Mouse (Mus musculus): ENCODE measurements at regions not wholly inside any gene's neighbourhood (a gene's known extent, or its start where the extent isn't known, plus 50 kb on each side); places are given as distances from the start of the nearest gene placed in this dataset.

DNA sequence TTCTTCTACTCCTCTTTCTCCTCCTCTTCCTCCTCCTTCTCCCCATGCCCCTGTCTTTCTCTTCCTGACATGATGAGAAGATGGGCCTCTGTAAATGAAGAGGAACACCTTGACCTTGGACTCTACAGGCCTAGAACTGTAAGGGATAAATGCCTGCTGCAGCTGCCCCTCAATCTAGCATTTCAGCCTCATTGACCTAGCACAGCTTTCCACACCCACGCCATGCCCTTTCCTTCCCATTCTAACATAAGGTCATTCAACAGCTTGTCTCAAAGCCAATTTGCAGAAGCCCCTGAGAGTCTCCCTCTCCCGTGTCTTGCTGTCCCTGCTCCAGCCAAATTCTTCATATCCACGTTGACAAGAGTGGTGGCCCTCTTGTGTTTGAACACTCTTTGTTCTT is 63.8 kb upstream of the Dscam start:
- no peak for DNase-seq

DNA sequence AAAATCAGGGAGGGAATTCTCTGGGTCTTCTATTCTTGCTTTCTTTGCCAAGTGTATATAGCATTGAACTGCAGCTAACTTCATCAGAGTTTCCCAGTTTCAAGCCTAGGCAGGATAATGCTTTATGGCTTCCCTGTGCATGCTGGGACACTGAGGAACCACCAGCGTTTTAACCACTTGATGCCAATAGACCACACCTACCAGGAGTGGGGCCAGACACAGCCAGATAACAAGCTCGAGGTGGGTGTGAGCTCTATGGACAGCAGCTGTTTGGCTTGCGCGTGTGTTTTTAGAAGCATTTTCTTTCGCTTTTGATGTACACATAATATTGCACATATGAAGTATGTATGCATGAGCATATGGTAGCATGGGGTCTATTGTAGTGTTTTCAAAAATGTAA is 69.1 kb upstream of the Dscam start:
- DNase-seq, result no peak

DNA sequence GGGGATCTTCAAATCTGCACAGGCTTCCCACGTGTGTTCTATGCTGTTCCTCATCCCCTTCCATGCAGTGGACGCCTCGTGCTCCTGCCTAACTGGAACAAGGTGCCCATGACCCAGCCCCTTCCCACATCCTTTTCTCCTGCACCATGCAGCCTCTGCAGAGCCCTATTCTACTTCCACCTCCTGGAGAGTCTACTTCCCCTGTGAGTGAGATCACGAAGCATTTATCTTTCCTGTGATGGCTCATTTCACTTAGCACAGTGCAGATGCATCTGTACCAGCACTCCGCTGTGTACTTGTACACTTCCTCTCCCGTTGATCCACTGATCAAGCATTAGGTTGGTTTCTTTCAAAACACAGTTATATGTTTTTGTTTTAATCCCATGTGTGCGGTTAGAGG is 69.5 kb upstream of the Dscam start:
- no peak for DNase-seq

DNA sequence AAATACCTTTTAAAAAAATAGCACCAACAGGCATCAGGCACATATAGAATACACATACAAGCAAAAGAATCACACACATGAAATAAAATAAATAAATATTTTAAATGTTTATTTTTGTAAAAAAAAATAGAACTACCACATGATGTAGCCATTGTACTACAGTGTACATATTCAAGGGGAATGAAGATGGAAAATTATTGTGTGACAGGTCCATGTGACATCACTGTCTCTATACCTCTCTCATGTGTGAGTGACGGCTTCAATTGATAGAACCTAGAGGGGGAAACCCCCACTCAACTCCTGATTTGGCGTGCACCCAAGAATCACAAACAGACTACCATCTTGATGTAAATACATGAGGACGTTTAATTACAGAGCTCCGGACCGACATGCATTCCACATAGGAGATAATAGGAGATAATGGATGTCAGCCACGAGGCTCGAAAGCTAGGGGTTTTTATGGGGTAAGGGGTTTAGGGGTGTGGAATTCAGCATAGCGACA is 70.4 kb upstream of the Dscam start:
- no peak for DNase-seq

DNA sequence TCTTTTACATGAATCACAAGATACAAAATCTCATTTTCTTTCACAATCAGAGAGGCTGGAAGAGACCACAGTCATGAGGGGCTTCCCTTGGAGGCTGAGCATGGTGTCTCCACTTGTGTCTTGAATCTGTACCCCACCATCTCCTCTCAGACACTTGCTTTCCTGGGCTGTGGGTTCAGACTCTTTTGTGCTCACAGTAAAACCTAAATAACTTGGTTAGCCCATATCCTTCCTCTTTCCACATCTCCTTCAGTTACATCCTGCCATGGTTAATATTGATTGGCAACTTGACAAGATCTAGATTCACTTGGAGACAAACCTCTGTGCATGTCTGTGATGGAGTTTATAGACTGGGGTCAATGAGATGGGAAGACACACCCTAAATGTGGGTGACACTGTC is 71.1 kb upstream of the Dscam start:
- DNase-seq, result no peak

DNA sequence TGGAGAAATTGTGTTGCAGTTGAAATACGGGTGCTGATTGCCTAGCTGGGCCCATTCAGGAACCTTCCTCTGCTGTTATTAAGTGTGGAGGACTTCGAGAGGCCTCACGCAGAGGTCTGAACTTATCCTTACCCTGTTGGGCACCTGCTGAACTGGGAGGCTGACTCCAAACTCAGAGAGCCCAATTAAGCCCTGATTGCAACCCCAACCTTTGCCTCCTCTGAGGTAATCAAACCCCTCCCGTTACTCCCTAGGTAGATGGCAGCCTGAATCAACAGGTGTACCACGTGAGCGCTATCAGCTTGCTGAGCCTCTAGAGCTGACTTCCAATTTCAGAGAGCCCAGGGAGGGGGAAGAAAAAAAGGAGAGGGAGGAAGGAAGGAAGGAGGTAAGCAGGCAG is 79.9 kb upstream of the Dscam start:
- no peak for DNase-seq

DNA sequence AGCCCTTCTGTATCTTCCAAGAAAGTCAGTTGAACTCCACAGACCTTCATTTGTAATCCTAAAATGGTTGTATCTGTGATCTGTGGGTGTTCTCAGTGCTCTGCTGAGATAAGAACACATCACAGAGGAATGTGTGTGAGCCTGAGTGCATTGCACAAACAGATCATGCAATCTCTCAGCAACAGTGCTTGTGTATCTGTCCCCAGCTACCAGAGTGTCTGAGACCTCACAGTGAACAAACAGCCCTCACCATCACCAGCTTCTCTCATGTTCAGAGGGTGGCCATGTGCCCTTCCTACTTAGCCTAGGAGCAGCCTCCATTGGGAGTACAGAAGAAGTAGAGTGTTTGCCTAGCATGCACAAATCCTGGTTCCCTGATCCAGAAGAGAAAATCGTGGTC is 82.0 kb upstream of the Dscam start:
- DNase-seq, result no peak

DNA sequence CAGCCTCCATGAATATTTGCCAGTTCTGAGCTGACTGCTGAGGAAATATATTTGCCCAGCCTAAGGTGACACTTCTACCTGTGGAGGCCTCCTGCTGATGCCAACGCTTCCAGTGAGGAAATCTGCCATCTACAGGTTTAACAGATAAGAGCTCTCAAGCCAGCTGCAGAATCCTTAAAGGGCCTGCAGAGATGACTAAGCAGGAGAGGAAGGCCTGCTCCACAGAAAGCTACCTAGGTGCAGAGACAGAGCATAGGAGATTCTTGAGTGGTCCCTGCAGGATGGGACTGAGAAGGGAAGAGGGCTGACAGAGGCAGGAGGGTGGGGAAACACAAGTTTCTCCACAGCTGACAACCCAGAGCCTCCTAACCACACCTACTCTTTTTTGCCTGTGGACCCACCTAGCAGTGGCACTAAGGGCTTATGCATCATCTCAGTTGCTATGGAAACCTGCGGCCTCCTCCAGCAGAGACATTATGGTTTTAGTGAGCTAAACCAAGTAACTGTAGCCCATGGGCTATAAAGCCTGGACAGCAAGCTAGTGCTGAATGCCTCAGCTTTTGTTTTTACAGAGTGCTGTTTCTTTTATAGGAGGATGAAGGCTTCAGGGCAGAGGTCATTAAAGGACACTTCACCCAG is 82.6 kb upstream of the Dscam start:
- no peak for DNase-seq

DNA sequence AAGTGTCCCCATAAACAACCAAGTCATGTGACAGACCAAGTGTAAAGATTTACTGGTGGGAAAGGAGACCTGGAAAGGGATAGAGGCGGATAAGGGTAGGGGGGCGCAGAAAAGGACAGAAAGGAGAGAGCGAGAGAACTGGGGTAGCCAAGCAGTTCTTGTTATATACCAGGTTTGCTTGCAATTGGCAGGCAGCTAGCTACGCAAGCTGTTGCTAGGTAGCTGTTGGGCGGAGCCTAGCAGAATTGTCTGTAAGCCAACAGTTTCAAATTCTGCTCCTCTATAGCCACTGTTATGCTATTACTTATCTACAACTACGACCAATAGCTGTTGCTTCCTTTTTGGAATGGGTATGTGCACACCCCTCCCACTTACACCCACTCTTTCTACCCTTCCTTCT is 88.3 kb upstream of the Dscam start:
- DNase-seq, result peak; percentile 11

DNA sequence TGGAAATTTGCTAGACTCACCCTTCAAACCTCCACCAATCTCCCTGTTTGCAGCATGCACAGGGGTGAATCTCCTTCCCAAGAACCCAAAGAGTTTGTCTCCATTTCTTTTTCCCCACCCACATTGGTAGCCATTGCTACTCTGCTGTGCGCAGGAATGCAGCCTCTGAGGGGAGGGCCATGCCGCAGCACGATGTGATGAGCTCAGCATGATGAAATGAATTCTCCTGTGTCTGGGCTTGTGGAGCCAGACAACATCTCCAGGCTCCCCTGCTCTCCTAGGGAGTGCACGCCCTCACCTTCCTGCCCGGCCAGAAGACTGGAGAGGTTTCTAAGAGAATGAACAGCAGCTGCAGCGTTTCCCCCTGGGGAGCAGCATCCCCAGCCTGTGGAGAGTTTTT is 92.9 kb upstream of the Dscam start:
- no peak for DNase-seq

DNA sequence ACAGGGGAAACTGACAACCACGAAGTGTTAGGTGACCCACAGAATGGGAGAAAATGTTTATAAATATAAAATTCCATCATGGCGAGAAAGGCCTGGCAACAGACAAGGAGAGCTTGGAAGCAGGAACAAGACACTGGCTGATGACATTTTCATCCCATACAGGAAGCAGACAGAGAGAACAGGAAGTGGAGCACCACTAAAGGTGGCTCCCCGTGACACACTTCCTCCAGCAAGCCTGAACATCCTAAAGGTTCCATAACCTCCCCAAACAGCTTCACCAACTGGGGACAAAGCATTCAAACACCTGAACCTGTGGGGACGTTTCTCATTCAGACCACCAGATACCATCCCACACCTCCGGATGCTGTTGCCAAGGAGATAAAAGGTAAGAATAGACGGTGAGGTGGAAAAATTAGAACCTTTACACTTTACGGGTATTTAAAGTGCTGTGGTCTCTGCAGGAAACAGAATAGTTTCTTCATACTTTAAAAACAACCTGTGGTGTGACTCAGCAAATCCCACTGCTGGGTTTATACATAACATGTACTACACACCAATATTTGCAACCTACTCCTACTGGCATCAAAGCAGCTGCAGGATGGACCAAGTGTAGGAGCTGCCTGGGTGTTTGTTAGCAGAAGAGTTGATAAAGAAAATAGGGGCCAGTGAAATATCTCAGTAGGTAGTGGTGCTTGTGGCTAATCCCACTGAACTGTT is 86.0 kb upstream of the Bace2 start:
- no peak for DNase-seq

DNA sequence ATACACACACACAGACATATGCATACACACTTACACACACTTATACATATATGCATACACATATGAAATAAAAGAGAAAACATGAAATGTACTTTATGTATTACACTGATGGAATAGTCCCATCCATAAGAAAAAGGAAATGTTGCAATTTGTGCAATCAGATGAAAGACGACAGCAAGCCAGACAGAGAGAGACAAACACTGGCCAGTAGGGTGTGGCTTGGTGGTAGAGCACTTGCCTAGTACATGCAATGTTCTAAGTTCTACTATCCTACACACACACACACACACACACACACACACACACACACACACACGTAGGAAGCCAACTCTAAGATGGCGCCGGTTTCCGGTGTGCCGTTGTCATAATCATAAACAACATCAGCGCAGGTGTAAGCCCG is 85.3 kb upstream of the Bace2 start:
- no peak for DNase-seq

DNA sequence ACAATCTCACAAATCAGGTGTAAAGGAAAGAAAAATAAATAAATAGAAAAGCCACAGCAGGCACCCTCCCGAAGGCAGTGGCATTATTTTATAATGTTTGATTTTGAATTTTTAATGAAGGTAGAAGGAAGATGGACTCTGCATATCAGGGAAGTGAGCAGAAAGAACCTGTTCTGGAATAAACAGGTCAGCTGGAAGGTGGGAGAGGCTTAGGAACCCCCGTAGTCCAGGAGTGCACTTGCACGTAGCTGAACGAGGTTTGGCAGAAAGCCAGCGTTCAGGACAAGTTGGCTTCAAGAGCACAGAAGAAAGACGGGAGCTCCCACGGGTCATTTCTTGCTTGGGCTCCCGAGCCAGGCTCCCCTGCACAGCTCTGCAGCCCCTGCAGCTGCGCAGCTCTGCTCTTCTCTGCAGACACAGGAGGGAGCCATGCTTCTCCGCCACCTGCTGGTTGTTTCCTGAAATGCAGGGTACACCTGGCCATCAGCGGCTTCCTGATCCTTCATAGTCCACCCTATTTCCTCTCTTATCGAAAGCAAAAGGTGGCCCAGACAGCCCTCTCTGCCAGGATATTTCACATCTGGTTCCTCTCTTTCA is 84.4 kb upstream of the Bace2 start:
- DNase-seq, result peak; percentile 82

DNA sequence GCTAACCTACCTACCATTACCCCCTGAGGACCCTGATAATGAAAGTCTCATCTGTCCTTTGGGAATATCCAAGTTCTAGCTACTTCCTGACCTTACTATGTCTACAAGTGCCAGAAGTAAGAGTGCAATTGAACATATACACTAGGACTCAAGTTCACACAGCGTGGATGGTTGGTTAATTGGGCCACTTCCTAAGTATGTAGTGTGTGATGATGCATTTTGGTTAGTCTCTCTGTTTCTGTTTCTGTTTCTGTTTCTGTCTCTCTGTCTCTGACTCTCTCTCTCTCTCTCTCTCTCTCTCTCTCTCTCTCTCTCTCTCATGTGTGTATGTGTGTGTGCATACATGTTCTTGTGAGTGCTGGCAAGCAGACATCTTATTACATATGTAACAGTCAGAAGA is 77.6 kb upstream of the Bace2 start:
- DNase-seq, result no peak

DNA sequence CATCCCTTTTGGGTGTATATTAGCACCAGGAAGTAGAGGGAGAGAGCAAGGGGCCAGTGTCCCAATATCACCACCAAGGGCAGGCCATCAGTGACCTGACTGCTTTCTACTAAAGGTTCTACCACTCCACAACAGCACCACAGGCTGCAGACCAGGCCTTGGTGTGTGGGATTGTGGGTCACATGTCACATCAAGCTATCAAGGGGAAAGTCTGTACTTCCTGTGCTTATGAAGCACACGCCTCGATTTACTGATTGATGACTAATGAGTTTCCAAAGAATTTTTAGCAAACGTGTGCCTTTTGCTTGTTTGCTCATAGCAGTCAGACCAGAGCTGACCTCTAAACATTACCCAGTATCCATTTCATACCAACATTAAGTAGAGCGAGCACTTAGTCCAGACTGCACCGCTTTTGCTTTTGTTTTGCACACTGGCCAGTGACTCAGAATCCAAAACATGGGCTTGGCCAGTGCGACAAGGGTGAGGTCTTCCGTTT is 74.9 kb upstream of the Bace2 start:
- no peak for DNase-seq

DNA sequence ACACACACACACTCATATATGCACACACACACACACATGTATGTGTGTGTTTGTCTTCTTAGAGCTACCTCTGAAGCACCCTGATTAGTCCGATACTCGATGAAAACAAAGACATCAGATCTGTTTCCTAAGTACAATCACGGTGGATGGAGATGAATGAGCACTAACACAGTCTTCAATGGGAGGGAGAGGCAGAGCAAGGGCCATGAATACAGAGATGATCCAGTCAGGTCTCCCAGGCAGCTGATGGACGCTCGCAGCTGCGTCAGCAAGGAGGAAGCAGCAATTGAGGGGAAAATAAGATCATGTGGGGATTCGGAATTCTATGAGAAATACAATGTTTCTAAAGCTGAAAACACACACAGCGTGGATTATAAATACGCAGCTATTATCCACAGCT is 73.6 kb upstream of the Bace2 start:
- DNase-seq, result no peak

DNA sequence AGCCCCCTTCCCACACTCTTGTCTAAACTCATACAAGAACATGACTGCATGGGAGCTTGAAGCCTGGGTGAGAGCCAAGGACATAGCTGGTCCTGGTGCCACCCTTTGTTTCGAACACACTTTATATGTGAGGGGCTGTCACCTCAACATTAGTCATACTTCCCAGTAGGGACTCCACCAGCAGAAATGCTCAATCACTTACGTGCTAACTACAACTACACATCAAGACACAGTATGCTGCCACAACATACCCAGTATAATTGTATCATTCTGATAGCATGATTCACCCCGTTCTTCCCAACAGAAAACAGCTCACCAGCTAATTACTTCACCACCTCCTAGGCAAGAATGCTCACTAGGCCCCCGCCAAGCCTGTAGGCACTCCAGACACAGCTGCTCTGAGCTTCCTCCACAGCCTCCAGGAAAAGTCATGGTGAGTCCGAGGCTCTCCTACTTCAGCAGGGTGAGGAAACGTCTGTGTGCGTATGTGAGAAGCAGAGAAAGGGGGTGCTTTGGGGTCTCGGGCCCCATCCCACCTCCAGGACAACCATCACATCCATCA is 70.6 kb upstream of the Bace2 start:
- no peak for DNase-seq

DNA sequence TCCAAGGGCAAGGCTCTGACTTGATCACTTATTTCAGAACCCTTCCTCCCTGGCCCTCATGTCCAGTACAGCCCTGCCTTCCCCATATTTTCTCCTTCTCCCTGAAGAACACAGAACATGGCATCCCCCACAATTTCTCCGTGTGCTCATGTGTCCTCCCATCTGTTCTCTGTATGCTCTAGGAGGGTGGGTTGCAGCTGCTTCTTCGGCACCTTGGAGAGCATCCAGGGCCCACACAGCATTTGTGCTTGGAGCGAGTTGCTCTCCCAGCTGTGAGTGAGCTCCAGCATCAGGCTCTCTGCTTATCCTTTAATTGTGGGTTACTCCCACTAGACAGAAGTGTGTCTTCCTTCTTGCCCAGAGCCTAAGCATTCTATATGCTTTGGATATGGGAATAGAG is 69.8 kb upstream of the Bace2 start:
- no peak for DNase-seq

DNA sequence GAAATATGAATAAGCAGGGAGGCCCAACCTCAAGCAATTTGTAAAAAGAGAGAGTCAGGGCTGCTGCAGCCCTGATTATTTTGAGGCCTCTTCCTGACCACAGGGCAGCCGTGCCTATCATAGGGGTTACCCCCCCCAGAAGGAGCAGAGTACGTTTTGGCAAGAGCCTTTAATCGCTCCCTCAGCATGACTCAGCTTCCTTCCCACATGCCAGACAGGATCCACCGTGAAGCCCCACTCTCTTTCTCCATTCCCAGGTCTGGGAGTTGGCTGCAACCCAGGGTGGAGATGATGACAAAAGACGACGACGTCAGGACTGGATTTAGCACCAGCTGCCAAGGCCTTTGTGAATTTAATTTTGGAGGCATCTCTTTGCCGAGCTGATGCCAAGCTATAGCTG is 67.9 kb upstream of the Bace2 start:
- DNase-seq, result peak; percentile 62

DNA sequence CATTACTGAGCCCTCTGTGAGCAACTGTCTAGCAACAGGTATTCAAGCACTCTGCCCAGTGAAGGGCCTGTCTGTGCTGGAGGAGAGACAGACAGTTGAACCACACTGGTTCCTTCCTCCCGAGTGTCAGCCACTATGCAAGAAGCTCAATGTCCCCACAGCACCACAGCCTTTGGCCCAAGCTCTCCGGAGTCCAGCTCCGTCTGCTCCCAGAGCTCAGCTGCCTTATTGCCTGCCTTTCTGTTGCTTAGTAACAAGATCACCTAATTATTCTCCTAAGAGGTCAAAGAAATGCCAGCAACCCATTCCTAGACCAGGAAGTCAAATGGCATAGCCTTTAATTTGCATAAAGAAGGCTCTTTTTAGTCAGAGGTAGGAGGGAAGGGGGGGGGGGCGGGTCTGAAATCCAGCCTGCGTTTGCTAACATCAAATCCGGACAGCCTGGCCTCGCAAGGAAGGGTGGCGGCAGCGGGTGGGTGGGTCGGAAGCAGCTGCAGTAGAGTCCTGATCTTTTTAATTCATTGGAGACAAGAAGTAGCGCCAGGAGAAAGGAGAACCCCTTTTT is 64.0 kb upstream of the Bace2 start:
- peak; percentile 21 for DNase-seq

DNA sequence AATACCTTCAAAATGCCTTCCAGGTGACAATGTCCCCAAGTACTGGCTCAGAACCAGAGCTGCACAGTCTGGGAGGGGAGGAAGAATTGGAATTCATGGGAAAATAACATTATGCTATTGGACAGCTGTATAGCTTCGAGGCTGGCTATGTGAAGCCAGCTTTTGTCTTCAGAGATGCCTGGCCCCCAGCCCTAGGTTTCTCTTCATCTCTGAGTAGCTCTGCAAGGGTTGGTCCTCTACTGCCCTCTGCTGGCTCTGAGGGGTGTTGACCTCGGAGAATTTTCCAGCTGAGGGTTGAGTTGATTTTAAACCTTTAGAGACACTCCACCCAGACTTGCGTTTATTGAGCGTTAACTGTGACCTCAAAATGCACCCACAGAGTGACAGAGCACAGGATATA is 63.3 kb upstream of the Bace2 start:
- peak; percentile 84 for DNase-seq

DNA sequence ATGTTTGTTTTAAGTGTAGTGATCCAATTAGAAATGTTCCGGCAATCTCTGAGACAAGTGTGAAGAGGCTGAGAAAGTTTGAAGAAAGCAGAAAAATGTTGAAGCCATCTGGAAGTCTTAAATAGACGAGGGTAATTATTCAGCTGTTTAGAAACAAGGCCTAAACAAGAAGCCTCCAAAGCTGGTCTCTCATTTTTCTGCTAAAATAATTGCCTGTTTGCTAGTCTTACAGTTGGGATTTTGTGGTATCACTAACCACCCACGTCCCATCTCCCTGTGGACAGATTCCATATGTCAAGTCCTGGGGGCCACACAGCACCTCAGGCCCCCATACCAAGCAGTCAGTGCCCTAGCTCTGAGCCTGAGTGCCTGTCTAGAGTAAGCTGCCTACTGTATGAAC is 59.4 kb upstream of the Bace2 start:
- no peak for DNase-seq

DNA sequence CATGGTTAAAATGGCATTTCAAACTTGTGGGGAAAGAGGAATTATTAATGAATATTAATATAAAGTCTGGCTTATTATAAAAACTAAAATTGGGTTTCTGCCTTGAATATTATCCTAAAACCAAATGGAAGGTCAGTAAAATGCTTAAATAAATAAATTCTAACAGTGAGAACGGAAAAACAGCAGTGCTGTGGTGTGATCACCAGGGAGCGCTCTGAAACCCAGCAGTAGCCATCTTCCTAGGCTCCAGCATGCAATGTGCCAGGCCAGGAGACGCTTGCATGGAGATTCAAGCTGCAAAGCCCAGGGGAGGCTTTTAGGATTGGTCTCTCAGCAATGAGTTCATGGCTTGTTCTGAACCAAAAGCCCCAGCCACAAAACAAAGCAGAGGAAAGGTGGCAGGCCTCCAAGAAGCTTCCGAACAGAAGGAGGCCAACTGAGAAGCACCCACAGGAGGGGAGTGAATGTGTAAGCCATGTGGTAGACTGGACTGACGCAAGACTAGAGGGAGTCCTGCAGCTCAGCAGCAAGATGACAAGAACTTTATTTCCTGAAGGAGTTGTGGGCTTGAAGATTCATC is 52.3 kb upstream of the Bace2 start:
- DNase-seq, result no peak

All from adrenal gland, postnatal 10 days (tissue).